Mouse (Mus musculus): ENCODE measurements around the gene Prpf8. TPM values are rescaled to one million over a fixed set of nuclear protein-coding genes. Genes with fewer than 3 reads are reported as not detected.

Prpf8 gene
- polyA plus RNA-seq, 1 experiment from 2014 or later: 47.6 TPM

DNA sequence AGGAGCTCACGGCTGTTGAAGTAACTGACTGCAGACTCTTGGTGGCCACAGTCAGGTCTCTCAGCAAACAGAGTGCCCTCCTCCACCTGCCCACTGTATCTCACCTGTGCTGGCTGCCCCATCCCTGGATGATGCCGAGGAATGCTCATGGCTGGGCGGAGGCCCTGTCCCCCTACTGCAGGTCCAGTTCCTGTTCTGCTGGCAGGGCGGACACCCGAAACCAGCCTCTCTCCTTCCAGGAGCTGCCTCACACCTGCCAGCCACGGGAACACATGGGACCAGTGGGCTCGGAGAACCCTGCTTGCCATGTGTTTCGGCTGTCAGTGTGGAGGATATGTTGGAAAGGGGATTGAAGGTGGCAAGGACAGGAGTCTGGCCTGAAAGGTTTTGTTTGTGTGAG lies 53.6 kb downstream of the Prpf8 start:
- no peak overlapping the region; the same call in 1 of the 2 replicates for H3K27ac ChIP-seq (ENCODE audit: low read length)
- WGBS: 72% methylated on average over 8 of the region's 8 CpGs

DNA sequence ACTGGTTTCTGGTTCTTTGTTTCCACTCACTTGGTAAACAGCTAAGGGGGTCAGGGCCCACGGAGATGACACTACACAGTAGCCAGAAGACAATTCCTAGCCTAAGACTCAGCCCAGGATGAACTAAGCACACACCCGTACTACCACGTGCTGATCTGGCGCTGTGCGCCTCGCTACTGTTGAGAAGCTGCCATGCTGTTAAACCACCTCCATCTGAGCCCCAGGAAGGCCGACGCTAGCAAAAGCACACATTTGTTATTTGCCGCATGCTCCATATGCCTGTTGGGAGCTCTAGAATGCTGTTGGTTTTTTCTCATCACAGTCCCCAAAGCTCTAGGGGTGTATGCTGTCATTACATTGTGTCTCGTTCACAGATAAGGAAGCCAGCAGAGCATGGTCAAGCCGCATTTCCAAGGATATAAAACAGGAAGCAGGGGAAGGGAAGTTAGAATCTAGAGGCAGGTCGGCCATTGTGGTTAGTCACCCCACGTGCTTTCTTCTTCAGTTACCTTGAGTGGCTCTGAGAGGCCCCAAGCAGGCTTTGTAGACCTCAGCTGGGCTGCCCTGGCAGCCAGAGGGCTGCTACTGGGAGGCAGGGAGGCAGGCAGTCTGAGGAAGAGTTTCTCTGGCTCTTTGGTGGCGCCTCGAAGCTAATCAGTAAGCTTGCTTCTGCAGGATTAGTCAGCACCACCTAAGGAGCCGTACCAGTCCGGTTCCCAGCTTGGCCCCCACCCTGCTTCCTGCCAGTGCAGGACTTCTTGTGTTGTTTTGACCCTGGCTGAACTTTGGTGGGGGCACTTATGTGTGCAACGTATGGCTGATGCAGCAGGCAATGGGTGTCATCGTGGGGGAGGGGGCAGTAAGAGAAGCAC lies 54.3 kb downstream of the Prpf8 start:
- no peak overlapping the region for H3K4me3 ChIP-seq (ENCODE audit: low read length)
- peaks cover 22% of the 10 kb centered on the region for H3K4me1 ChIP-seq (replicated peaks; ENCODE audit: control insufficient read depth, insufficient read depth, low read length)
- H3K4me2 ChIP-seq (ENCODE audit: low read depth, low read length): no peak overlapping the region
- H3K9me3 ChIP-seq (ENCODE audit: control insufficient read depth, low read length): no peaks in the 10 kb centered on the region
- H3K36me3 ChIP-seq (ENCODE audit: control insufficient read depth, insufficient read depth, low read length): no peaks in the 10 kb centered on the region
- ATAC-seq (ENCODE audit: low read depth): peak; percentile 27
- H3K9ac ChIP-seq (ENCODE audit: low read length): no peak overlapping the region; the same call in 1 of the 2 replicates
- WGBS: 61% methylated on average over 19 of the region's 19 CpGs
- no peaks in the 10 kb centered on the region for H3K27me3 ChIP-seq (ENCODE audit: control insufficient read depth, insufficient read depth, low read depth, low read length)
- peak overlapping the region; percentile 38; the same call in 1 of the 2 replicates for H3K27ac ChIP-seq (ENCODE audit: low read length)

More for the DNA sequence above, 53.6 kb downstream of the Prpf8 start:
- H3K4me3 ChIP-seq (ENCODE audit: low read length): no peak overlapping the region
- no peak overlapping the region for H3K4me2 ChIP-seq (ENCODE audit: low read depth, low read length)
- no peaks in the 10 kb centered on the region for H3K27me3 ChIP-seq (ENCODE audit: control insufficient read depth, insufficient read depth, low read depth, low read length)
- no peak for ATAC-seq (ENCODE audit: low read depth)
- H3K9me3 ChIP-seq (ENCODE audit: control insufficient read depth, low read length): no peaks in the 10 kb centered on the region
- peaks cover 22% of the 10 kb centered on the region for H3K4me1 ChIP-seq (replicated peaks; ENCODE audit: control insufficient read depth, insufficient read depth, low read length)
- no peaks in the 10 kb centered on the region for H3K36me3 ChIP-seq (ENCODE audit: control insufficient read depth, insufficient read depth, low read length)
- H3K9ac ChIP-seq (ENCODE audit: low read length): no peak overlapping the region

GRCm38 (mm10) chr11:75544713-75545112 lies 58.1 kb downstream of the Prpf8 start:
- no peaks in the 10 kb centered on the region for H3K36me3 ChIP-seq (ENCODE audit: control insufficient read depth, insufficient read depth, low read length)
- no peak overlapping the region for H3K27ac ChIP-seq (ENCODE audit: low read length)
- H3K4me3 ChIP-seq (ENCODE audit: low read length): no peak overlapping the region
- ATAC-seq (ENCODE audit: low read depth): no peak
- H3K9me3 ChIP-seq (ENCODE audit: control insufficient read depth, low read length): no peaks in the 10 kb centered on the region
- WGBS: 74% methylated on average over 9 of the region's 9 CpGs
- no peak overlapping the region for H3K9ac ChIP-seq (ENCODE audit: low read length)
- H3K27me3 ChIP-seq (ENCODE audit: control insufficient read depth, insufficient read depth, low read depth, low read length): no peaks in the 10 kb centered on the region
- peaks cover 8% of the 10 kb centered on the region for H3K4me1 ChIP-seq (replicated peaks; ENCODE audit: control insufficient read depth, insufficient read depth, low read length)
- H3K4me2 ChIP-seq (ENCODE audit: low read depth, low read length): no peak overlapping the region

GRCm38 (mm10) chr11:75546057-75546456 lies 59.4 kb downstream of the Prpf8 start:
- Histone ChIP-seq H3K36me3 (ENCODE audit: control insufficient read depth, insufficient read depth, low read length) (no peaks in the 10 kb centered on the region), H3K9me3 (ENCODE audit: control insufficient read depth, low read length) (no peaks in the 10 kb centered on the region), H3K9ac (ENCODE audit: low read length) (no peak overlapping the region), H3K27ac (ENCODE audit: low read length) (no peak overlapping the region), H3K27me3 (ENCODE audit: control insufficient read depth, insufficient read depth, low read depth, low read length) (no peaks in the 10 kb centered on the region), H3K4me2 (ENCODE audit: low read depth, low read length) (no peak overlapping the region), H3K4me1 (replicated peaks; ENCODE audit: control insufficient read depth, insufficient read depth, low read length) (peaks cover 15% of the 10 kb centered on the region), H3K4me3 (ENCODE audit: low read length) (no peak overlapping the region)
- ATAC-seq (ENCODE audit: low read depth): no peak
- 59% methylated on average over 4 of the region's 4 CpGs for WGBS

DNA sequence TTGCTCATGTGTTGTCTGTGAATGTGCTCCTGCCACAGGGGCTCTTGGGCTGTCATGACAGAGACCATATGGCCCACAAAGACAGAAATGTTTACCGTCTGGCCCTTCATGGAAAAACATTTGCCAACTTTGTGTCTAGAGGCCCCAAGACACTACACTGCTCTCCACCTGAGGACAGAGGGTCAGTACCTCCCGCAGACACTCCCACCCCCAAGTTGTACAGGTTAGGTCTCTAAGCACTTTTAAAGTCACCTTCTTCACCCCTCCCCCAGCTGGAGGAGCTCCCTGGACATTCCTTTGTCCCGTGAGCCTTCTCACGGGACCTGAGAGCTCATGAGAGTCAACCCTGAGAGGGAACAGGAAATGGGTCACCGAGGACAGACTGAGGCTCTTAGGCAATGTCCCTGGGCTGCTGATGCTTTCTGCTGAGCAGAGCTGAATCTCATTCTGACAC lies 63.1 kb downstream of the Prpf8 start:
- Histone ChIP-seq H3K9me3 (ENCODE audit: control insufficient read depth, low read length) (no peaks in the 10 kb centered on the region), H3K27me3 (ENCODE audit: control insufficient read depth, insufficient read depth, low read depth, low read length) (no peaks in the 10 kb centered on the region), H3K9ac (ENCODE audit: low read length) (peak overlapping the region; percentile 16), H3K4me1 (replicated peaks; ENCODE audit: control insufficient read depth, insufficient read depth, low read length) (peaks cover 29% of the 10 kb centered on the region), H3K27ac (ENCODE audit: low read length) (peak overlapping the region; percentile 34), H3K4me3 (ENCODE audit: low read length) (no peak overlapping the region), H3K36me3 (ENCODE audit: control insufficient read depth, insufficient read depth, low read length) (no peaks in the 10 kb centered on the region), H3K4me2 (ENCODE audit: low read depth, low read length) (no peak overlapping the region)
- WGBS: 22% methylated on average over 5 of the region's 5 CpGs
- peak; percentile 59; the same call in 1 of the 2 replicates for ATAC-seq (ENCODE audit: low read depth)

- H3K27ac ChIP-seq (ENCODE audit: low read length): peak overlapping the region; percentile 34
Measured at GRCm38 (mm10) chr11:75550200-75550946, 63.8 kb downstream of the Prpf8 start.

DNA sequence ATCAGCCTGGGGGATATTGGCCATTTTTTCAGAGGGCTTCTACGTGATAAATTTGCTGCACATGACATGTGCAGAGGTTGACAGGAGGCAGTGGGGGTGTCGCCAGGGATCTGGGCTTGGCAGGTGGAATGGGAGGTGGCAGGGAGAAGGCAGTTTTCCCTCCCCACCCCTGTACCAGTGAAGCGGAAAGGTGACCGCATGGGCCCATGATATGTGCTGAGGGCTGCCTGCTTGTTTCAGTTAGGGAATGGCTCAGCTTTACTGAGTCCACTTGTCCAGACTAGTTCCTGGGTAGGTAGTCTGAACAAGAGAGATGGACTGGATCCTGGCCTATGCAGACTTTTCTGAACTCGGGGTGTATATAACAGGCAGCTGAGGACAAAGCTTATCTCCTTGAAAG lies 64.7 kb downstream of the Prpf8 start:
- H3K27me3 ChIP-seq (ENCODE audit: control insufficient read depth, insufficient read depth, low read depth, low read length): no peaks in the 10 kb centered on the region
- H3K27ac ChIP-seq (ENCODE audit: low read length): no peak overlapping the region
- no peak for ATAC-seq (ENCODE audit: low read depth)
- H3K9me3 ChIP-seq (ENCODE audit: control insufficient read depth, low read length): no peaks in the 10 kb centered on the region
- H3K36me3 ChIP-seq (ENCODE audit: control insufficient read depth, insufficient read depth, low read length): no peaks in the 10 kb centered on the region
- no peak overlapping the region for H3K4me3 ChIP-seq (ENCODE audit: low read length)
- H3K4me1 ChIP-seq (replicated peaks; ENCODE audit: control insufficient read depth, insufficient read depth, low read length): peaks cover 29% of the 10 kb centered on the region
- no peak overlapping the region for H3K9ac ChIP-seq (ENCODE audit: low read length)
- no peak overlapping the region for H3K4me2 ChIP-seq (ENCODE audit: low read depth, low read length)
- 78% methylated on average over 5 of the region's 5 CpGs for WGBS

More at GRCm38 (mm10) chr11:75550200-75550946, 63.8 kb downstream of the Prpf8 start:
- ATAC-seq (ENCODE audit: low read depth): peak; percentile 53
- WGBS: 29% methylated on average over 12 of the region's 12 CpGs
- peak overlapping the region; percentile 16 for H3K9ac ChIP-seq (ENCODE audit: low read length)
- H3K27me3 ChIP-seq (ENCODE audit: control insufficient read depth, insufficient read depth, low read depth, low read length): no peaks in the 10 kb centered on the region
- H3K9me3 ChIP-seq (ENCODE audit: control insufficient read depth, low read length): no peaks in the 10 kb centered on the region
- peaks cover 29% of the 10 kb centered on the region for H3K4me1 ChIP-seq (replicated peaks; ENCODE audit: control insufficient read depth, insufficient read depth, low read length)
- H3K4me2 ChIP-seq (ENCODE audit: low read depth, low read length): no peak overlapping the region
- H3K36me3 ChIP-seq (ENCODE audit: control insufficient read depth, insufficient read depth, low read length): no peaks in the 10 kb centered on the region
- H3K4me3 ChIP-seq (ENCODE audit: low read length): no peak overlapping the region

DNA sequence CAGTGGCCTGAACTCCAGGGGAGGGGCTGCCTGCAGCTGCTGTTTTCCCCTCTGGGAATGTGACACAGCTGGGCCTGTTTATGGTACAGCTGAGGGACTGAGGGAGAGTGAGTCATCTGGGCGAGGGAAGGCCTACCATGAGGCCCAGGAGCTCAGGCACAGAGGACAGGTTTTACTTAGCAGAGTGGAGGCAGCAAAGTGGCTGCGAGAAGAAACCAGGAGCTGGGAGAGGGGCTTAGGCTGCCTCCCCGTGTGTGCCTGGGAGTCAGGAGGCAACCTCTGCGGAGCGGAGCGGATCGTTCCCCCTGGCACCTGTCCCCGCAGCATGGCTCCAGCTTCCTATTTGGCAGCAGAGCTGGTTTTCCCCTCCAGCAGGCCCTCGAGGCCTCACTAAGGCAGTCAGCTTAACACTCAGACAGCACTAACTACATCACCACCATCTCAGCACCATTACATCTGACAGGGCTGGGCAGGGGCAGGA lies 65.4 kb downstream of the Prpf8 start:
- no peak overlapping the region for H3K4me2 ChIP-seq (ENCODE audit: low read depth, low read length)
- peak; percentile 69 for ATAC-seq (ENCODE audit: low read depth)
- no peak overlapping the region for H3K27ac ChIP-seq (ENCODE audit: low read length)

DNA sequence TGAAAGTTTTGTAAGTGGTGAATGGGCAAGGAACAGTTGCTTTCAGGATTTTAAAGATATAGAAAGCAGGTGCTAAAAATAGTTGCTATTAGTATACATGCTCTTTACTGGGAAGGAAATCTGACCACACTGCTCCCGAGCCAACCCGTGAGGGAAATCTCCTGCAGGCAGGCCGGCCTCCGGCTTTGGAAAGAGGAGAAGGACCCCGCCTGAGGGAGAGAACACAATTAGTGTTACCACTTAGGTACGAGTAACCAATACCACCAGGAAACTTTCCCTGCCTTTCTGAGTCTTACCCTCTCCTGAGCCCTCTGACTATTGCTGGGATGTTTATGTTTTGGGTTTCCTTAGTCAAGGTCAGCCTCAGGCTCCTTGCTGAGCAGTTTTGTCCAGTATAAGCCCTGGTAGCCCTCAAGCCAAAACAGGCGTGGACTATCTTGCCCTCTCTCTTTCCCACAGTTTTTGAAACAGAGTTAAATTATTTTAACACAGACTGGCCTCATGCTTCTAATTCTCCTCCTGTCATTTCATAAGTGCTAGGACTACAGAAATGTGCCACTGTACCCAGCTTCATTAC lies 66.4 kb downstream of the Prpf8 start:
- H3K36me3 ChIP-seq (ENCODE audit: control insufficient read depth, insufficient read depth, low read length): no peaks in the 10 kb centered on the region
- peaks cover 29% of the 10 kb centered on the region for H3K4me1 ChIP-seq (replicated peaks; ENCODE audit: control insufficient read depth, insufficient read depth, low read length)
- no peaks in the 10 kb centered on the region for H3K9me3 ChIP-seq (ENCODE audit: control insufficient read depth, low read length)
- no peak overlapping the region for H3K9ac ChIP-seq (ENCODE audit: low read length)
- H3K4me3 ChIP-seq (ENCODE audit: low read length): no peak overlapping the region
- WGBS: 57% methylated on average over 7 of the region's 7 CpGs
- H3K4me2 ChIP-seq (ENCODE audit: low read depth, low read length): no peak overlapping the region
- no peak for ATAC-seq (ENCODE audit: low read depth)
- H3K27me3 ChIP-seq (ENCODE audit: control insufficient read depth, insufficient read depth, low read depth, low read length): no peaks in the 10 kb centered on the region
- H3K27ac ChIP-seq (ENCODE audit: low read length): no peak overlapping the region

More for the DNA sequence above, 65.4 kb downstream of the Prpf8 start:
- peaks cover 29% of the 10 kb centered on the region for H3K4me1 ChIP-seq (replicated peaks; ENCODE audit: control insufficient read depth, insufficient read depth, low read length)
- H3K27me3 ChIP-seq (ENCODE audit: control insufficient read depth, insufficient read depth, low read depth, low read length): no peaks in the 10 kb centered on the region
- no peaks in the 10 kb centered on the region for H3K36me3 ChIP-seq (ENCODE audit: control insufficient read depth, insufficient read depth, low read length)
- 59% methylated on average over 8 of the region's 9 CpGs for WGBS
- no peaks in the 10 kb centered on the region for H3K9me3 ChIP-seq (ENCODE audit: control insufficient read depth, low read length)
- H3K4me3 ChIP-seq (ENCODE audit: low read length): no peak overlapping the region
- peak overlapping the region; percentile 10; the same call in 1 of the 2 replicates for H3K9ac ChIP-seq (ENCODE audit: low read length)

Measured in lung, embryonic 16.5 days (tissue).